Mouse (Mus musculus) intestine, postnatal 0 days (tissue): ENCODE results near the gene Zbtb38. TPM values are rescaled to one million over a fixed set of nuclear protein-coding genes. Genes with fewer than 3 reads are reported as not detected.
"Not testable (repeated sequence)": the region's sequence is repeated elsewhere in the genome, so short reads cannot be mapped to it uniquely, and the experiment has no call there.

Experiments used
- ATAC-seq: fragments of 200-750 bp; cut with Nextera tagmentation; 2 replicates; pipeline ENCODE4 v1.8.0; 2017; ENCODE audit warnings: mild to moderate bottlenecking, moderate TSS enrichment, moderate library complexity
- H3K27ac ChIP-seq: fragments of 300-500 bp; sonication (generic); 2 replicates; pipeline ENCODE4 v1.5.1; 2014; ENCODE audit warnings: mild to moderate bottlenecking, low read depth, low read length, moderate library complexity
- H3K27me3 ChIP-seq: fragments of 300-500 bp; sonication (generic); replicated peaks from 2 replicates; pipeline ENCODE4 v1.6.1; 2014; ENCODE audit warnings: low read length, mixed read lengths; ENCODE audit not compliant: control insufficient read depth, insufficient read depth
- H3K36me3 ChIP-seq: fragments of 300-500 bp; sonication (generic); 2 replicates; pipeline ENCODE4 v1.6.1; 2014; ENCODE audit warnings: mild to moderate bottlenecking, moderate library complexity; ENCODE audit not compliant: control insufficient read depth, insufficient read depth
- H3K4me1 ChIP-seq: fragments of 300-500 bp; sonication (generic); replicated peaks from 2 replicates; pipeline ENCODE4 v1.6.1; 2014; ENCODE audit warnings: antibody characterized with exemption, low read length, mixed read lengths; ENCODE audit not compliant: control insufficient read depth, insufficient read depth
- H3K4me2 ChIP-seq: fragments of 300-500 bp; sonication (generic); replicated peaks from 2 replicates; pipeline ENCODE4 v1.6.1; 2014; ENCODE audit warnings: low read depth, mild to moderate bottlenecking, moderate library complexity
- H3K4me3 ChIP-seq: fragments of 300-500 bp; sonication (generic); 2 replicates; pipeline ENCODE4 v1.5.1; 2014; ENCODE audit warnings: low read depth, low read length
- H3K9ac ChIP-seq: fragments of 300-500 bp; sonication (generic); 2 replicates; pipeline ENCODE4 v1.6.1; 2014; ENCODE audit warnings: mild to moderate bottlenecking, low read depth, low read length
- H3K9me3 ChIP-seq: fragments of 300-500 bp; sonication (generic); 2 replicates; pipeline ENCODE4 v1.6.1; 2016; ENCODE audit warnings: mixed run types; ENCODE audit not compliant: control insufficient read depth
- CTCF ChIP-seq: sonication (generic); IDR thresholded peaks from 2 replicates; pipeline ENCODE4 v1.5.1; 2016; ENCODE audit warnings: low read depth, mild to moderate bottlenecking, control low read depth, antibody characterized with exemption, moderate library complexity
- WGBS: fragments of 180-500 bp; shearing (Covaris S2); extraction: QIAGEN DNeasy Blood & Tissue Kit; methylation state at CpG from one replicate; pipeline ENCODE4 v1.1.7; 2014; 5-methylcytosine and 5-hydroxymethylcytosine counted together
- polyA plus RNA-seq: library from polyadenylated mRNA; unstranded; fragments of >200 nt; fragmentation: Nextera tagmentation; extraction: Ambion mirVana; gene quantifications from 2 replicates; pipeline ENCODE4 v1.2.1, GENCODE M21; 2015

Zbtb38 gene
- polyA plus RNA-seq, 1 experiment from 2014 or later = 18.5 TPM

- WGBS = 92% methylated on average over 18 of the region's 18 CpGs
- ATAC-seq = no peak
Measured at GRCm38 (mm10) chr9:96685600-96686084, 67.0 kb downstream of the Zbtb38 start.

GRCm38 (mm10) chr9:96684866-96685599 is 67.6 kb downstream of the Zbtb38 start:
- Histone ChIP-seq H3K4me1 (0 out of 2 replicates have a peak, but pooled peaks cover 2% of the 10 kb centered on the region), H3K27ac (no peak overlapping the region), H3K36me3 (peaks cover 46% of the 10 kb centered on the region), H3K9ac (no peak overlapping the region), H3K4me3 (no peak overlapping the region), H3K9me3 (no peaks in the 10 kb centered on the region), H3K4me2 (no peak overlapping the region), H3K27me3 (no peaks in the 10 kb centered on the region)
- no peak for ATAC-seq
- TF ChIP-seq CTCF = no peak
- WGBS = 78% methylated on average over 14 of the region's 14 CpGs

More at GRCm38 (mm10) chr9:96685600-96686084, 67.0 kb downstream of the Zbtb38 start:
- Histone ChIP-seq H3K4me1 (0 out of 2 replicates have a peak, but pooled peaks cover 2% of the 10 kb centered on the region), H3K4me2 (no peak overlapping the region), H3K27ac (no peak overlapping the region), H3K9ac (no peak overlapping the region), H3K36me3 (peaks cover 46% of the 10 kb centered on the region), H3K4me3 (no peak overlapping the region), H3K9me3 (no peaks in the 10 kb centered on the region), H3K27me3 (no peaks in the 10 kb centered on the region)
- no peak for TF ChIP-seq CTCF

- no peak for TF ChIP-seq CTCF
- Histone ChIP-seq H3K9me3 (no peaks in the 10 kb centered on the region), H3K36me3 (peaks cover 46% of the 10 kb centered on the region), H3K9ac (no peak overlapping the region), H3K27me3 (no peaks in the 10 kb centered on the region), H3K4me1 (0 out of 2 replicates have a peak, but pooled peaks cover 2% of the 10 kb centered on the region), H3K4me2 (no peak overlapping the region), H3K4me3 (no peak overlapping the region), H3K27ac (no peak overlapping the region; the same call in 1 of the 2 replicates)
- ATAC-seq = peak; percentile 73
- WGBS = 73% methylated on average over 4 of the region's 4 CpGs
Measured at GRCm38 (mm10) chr9:96684165-96684792, 68.4 kb downstream of the Zbtb38 start.

- H3K4me1 ChIP-seq = no peaks in the 10 kb centered on the region
- ATAC-seq = no peak
- no peaks in the 10 kb centered on the region for H3K9me3 ChIP-seq
- peaks cover 6% of the 10 kb centered on the region for H3K36me3 ChIP-seq
- H3K4me3 ChIP-seq = no peak overlapping the region
- no peak for TF ChIP-seq CTCF
- no peak overlapping the region for H3K9ac ChIP-seq
- no peaks in the 10 kb centered on the region for H3K27me3 ChIP-seq
- no peak overlapping the region for H3K4me2 ChIP-seq
- no peak overlapping the region for H3K27ac ChIP-seq
- 76% methylated on average over 5 of the region's 5 CpGs for whole genome bisulfite sequencing
Measured at GRCm38 (mm10) chr9:96678611-96679010, 74.0 kb downstream of the Zbtb38 start.

GRCm38 (mm10) chr9:96677711-96678110 is 74.9 kb downstream of the Zbtb38 start:
- not testable (repeated sequence) for H3K4me1 ChIP-seq, H3K27ac ChIP-seq, H3K4me2 ChIP-seq, H3K27me3 ChIP-seq, ATAC-seq, H3K4me3 ChIP-seq, H3K36me3 ChIP-seq, H3K9me3 ChIP-seq, H3K9ac ChIP-seq
- 89% methylated on average over 5 of the region's 5 CpGs for WGBS

GRCm38 (mm10) chr9:96676671-96677070 is 76.0 kb downstream of the Zbtb38 start:
- no peaks in the 10 kb centered on the region for H3K4me1 ChIP-seq
- H3K9ac ChIP-seq = no peak overlapping the region
- no peak overlapping the region for H3K4me2 ChIP-seq
- no peak for TF ChIP-seq CTCF
- H3K27me3 ChIP-seq = no peaks in the 10 kb centered on the region
- H3K9me3 ChIP-seq = no peaks in the 10 kb centered on the region
- 87% methylated on average over 10 of the region's 10 CpGs for WGBS
- H3K27ac ChIP-seq = no peak overlapping the region
- peaks cover 3% of the 10 kb centered on the region; the same call in 1 of the 2 replicates for H3K36me3 ChIP-seq
- no peak for ATAC-seq
- no peak overlapping the region for H3K4me3 ChIP-seq
